Mouse (Mus musculus): ENCODE results near the gene Vmn1r91.
"Not testable (repeated sequence)": the region's sequence is repeated elsewhere in the genome, so short reads cannot be mapped to it uniquely, and the experiment has no call there.

DNA sequence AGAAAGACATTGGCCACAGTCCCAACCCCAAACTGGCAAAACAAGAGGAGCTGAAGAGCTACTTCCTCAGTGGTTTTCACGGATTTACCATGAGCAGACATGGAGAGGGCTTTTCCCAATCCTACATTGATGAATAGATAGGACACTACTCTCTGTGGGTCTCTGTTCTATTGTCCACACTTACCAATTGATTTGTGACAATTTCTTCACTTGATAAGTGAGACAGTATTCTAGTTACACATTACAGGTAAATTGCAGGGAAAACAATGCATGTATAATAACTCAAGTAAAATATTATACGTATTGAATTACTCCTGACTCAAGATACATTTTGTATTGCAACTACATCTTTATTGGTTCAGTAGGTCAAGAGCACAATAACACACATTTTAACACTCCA, 23.0 kb downstream of the Vmn1r91 start, which contains the start of gene Gm16442:
- TF ChIP-seq EP300 (optimal IDR thresholded peaks at IDR 0.05); CTCF (IDR thresholded peaks at IDR 0.05; ENCODE audit: low read depth): not testable (repeated sequence)
